Mouse (Mus musculus) stomach, postnatal 0 days (tissue): ENCODE results near the gene Dpf3.

Experiments
- CTCF ChIP-seq: IDR thresholded peaks from 2 replicates; pipeline ENCODE4 v1.5.1; 2016; ENCODE audit warnings: antibody characterized with exemption, low read depth, mild to moderate bottlenecking, moderate library complexity
- EP300 ChIP-seq: optimal IDR thresholded peaks from 2 replicates; pipeline ENCODE3; 2016; ENCODE audit warnings: antibody characterized with exemption

DNA sequence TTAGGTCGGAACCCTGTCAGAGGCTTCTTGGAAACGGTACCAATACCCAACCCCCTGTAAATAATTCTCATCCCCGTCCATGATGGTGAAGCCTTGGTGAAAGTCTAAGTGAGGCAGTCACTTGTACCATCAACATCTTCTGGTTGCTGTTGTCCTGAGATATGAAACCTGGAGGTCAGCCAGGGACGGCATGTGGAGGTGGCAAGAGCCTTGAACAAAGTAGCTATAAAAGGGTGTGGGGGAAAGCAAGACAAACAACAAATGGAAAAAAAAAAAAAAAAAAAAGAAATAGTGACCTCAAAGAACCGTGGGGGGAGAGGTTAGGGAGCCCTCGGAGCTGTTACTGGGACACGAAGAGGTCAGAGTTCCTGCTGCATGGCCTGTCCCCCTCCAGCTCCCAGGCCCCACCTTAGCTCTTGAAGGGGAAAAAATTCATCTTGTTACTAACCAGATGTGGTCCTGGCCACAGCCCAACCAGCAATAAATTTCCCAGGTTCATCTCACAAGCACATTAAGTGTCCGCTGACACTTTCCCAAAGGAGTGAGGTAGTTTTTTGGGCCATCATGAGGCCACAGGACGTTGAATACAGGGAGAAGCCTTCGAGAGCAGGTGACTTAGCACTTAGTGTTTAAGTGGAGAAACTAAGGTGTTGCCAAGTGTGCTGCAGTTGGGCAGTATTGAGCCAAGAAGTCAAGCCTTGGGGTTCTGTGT, 53.4 kb downstream of the Dpf3 start:
- TF ChIP-seq CTCF (no peak), EP300 (no peak)
